Mouse (Mus musculus) gastrocnemius, postnatal 4 days (tissue): Measurements from ENCODE around the gene Hipk2. TPM values are rescaled to one million over a fixed set of nuclear protein-coding genes. Genes with fewer than 3 reads are reported as not detected.

Source experiments
- DNase-seq, 2 experiments: peaks; one replicate each; pipeline ENCODE4 v3.0.0; 2021 to 2022; ENCODE audit warnings: low spot score in 2 of 2, mixed read lengths in 2 of 2
- long read RNA-seq, 2 experiments: library from polyadenylated mRNA; stranded (forward); transcript quantifications; one replicate each; pipeline ENCODE4 v2.0.0; 2021
- total RNA-seq, 2 experiments: library from RNA; stranded (reverse); gene quantifications; 2 replicates each; pipeline ENCODE4 v1.2.3; 2021

The Hipk2 gene
- total RNA-seq: 10 to 100 TPM; 37.0 to 37.7 TPM
- long read RNA-seq, experiment 1, partial matches to known transcripts: 0 of 4 reads
- long read RNA-seq, experiment 1, other reads (novel, unspliced or antisense): 4 of 4 reads
- long read RNA-seq, experiment 2, partial matches to known transcripts: 6 of 10 reads
- long read RNA-seq, experiment 2, other reads (novel, unspliced or antisense): 4 of 10 reads

DNA sequence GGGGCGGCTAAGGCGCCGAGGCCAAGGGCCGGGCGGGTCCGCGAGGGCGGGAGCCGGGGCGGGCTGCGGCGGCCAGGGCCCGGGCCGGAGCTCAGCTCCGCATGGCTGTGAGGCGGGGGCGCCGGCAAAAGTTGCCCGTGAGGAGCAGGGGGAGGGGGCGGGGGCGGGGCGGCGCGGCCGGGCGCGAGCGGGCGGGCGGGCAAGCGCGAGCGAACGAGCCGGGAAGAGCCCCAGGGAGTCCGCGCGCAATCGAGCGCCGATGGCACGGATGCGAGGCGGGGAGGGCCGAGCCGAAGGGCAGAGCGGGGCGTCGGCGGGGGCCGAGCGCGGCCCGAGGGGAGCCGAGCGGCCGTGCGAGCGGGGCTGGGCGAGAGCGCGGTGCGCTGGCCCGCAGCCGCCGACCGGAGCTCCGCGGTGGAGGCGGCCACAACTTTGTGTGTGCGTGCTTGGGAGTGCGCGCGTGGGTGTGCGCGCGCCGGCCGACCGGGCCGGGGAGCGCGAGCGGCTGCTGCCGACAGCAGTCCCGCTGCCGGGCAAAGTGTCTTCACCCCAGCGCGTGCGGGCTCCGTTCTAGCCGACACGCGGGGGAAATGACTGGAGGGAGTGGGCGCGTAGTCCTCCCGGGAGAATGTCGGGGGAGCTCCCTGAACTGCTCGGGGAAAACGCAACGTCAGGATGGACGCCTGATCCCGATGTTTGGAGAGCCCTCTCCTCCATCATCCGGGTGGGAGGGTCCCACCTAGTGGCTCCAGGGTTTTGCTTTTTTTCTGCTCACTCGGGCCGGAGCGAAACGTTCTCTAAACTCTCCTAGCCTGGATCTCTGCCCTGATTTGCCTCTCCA lies at the start of gene Hipk2:
Gene Hipk2, minus strand, starts transcription at position 95 of the 841 bp plus-strand sequence.
- DNase-seq: peak; percentile 72 to 87

GRCm38 (mm10) chr6:38925719-38926118 lies 49.8 kb upstream of the Hipk2 start:
- DNase-seq: no peak

- no peak for DNase-seq
These were observed 48.2 kb upstream of the Hipk2 start for GRCm38 (mm10) chr6:38923870-38924817.

DNA sequence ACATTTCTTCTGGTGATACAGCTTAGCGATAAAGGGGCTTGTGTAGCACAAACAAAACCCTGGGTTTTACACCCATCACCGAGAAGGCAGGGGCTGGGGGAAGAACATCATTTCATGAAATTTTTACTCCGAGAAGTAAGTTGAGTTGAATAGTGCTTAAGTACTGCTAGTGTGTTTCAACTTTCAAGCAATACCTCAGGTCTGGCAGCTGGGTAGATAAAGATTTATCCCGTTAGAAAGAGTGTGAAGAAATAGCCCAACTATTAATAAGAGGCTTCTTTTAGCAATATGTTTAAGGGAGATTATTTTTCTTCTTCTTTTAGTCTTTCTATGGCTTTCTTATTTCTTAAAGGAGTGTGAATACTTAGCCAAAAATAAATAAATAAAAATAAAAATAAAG lies 47.5 kb upstream of the Hipk2 start:
- DNase-seq: no peak

DNA sequence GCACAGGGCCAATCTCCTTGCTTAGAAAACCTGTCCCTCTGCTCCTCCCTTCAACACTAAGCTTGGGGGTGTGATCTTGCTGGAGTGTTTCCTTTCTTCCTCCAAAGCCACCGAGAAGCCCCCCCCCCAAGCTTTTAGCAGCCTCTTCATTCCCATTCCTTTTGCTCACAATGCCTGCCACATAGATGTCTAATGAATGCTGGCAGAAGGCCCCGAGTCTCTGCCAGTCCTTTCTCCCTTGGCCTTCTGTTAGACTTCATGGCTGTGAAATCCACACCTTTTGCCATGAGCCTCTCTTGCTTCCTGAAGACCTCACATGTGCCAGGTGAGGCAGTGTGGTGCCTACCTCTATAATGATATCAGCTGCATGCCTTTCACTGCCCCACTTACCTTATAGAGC lies 46.6 kb upstream of the Hipk2 start:
- DNase-seq: no peak

GRCm38 (mm10) chr6:38921810-38922116 lies 45.8 kb upstream of the Hipk2 start:
- DNase-seq: no peak

- DNase-seq: no peak
These were observed 45.3 kb upstream of the Hipk2 start for GRCm38 (mm10) chr6:38921095-38921809.

DNA sequence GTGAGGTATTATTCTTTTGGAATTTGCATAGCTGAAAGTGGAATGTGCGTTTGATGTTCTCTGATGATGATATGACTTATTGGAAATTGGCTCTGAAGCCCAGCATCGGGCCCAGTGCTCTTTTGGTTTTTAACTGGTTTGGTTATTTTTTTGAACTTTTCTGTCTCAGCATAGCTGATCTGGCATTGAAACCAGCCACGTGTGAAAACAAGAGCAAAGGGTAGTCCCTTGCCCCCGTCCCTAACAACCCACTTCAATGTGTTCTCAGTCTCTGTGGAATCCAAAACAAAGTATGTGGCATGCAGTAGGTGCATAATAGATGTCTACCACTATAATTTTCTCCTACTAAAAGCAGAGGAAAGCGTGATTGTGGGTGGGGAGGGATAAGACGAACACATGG lies 44.2 kb upstream of the Hipk2 start:
- no peak for DNase-seq

DNA sequence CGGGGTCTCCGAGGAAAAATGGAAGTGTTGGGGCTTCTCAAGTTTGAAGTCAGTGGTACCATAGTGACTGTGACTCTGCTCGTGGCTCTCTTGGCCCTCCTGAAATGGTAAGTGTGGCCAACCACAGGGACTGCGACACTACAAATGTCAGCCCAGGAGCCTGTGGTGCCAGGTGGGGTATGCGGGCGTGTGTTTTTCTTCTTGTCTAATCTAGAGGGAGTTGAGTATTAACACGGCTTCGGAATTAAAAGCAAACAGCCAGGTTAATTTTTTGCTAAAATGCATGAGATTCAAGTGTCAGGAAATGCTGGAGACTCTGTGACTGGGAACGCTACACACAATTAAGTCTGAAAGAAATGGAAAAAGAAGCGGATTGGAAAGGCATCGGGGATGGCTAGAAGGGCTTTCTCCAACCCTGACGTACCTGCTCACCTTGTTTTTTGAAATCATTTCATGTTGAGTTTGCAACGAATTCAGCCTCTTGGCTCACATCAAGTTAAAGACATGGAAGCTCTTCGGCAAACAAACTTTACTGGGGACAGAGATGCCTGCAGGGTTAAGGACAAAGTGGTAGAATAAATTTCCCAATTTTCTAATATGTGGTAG lies 43.3 kb upstream of the Hipk2 start:
- DNase-seq: no peak

DNA sequence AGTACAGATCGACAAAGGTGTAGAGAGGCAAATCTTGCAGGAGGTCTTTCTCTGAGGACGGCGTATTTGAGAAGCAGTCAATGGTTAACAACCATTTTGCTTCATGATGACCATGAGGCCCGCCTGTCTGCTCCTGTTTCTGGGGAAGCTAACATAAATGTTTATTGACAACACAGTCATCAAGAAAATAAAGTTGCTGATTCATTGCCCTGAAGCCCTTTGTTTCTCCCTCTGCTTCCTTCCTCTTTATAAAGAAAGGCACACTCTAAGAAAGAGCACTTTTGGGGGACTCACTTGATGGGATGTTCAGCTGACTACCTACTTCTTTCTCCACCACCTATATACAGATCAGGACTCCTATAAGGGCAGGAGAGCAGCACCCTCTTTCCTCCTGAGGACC lies 42.8 kb upstream of the Hipk2 start:
- no peak for DNase-seq

- no peak for DNase-seq
These were observed 41.5 kb upstream of the Hipk2 start for GRCm38 (mm10) chr6:38917415-38917814.

GRCm38 (mm10) chr6:38916571-38916970 lies 40.6 kb upstream of the Hipk2 start:
- no peak for DNase-seq

DNA sequence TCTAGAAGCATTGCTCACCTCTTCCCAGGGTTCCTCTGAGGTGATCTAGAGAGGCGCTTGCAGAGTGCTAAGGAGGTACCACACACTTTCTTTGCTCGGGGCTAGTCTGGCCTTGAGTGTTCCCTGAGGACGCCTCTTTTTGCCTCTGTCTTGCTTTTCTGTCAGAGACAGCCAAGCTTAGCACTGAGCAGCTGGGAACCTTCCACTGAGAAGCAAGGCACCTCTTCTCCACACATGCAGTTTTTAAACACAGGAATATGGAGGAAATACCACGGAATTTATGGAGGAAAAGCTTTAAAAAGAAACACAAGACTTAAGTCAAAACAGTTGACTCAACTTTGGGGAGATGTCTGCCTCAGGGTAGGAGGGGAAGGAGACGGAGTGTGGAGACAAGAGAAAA lies 39.8 kb upstream of the Hipk2 start:
- no peak for DNase-seq

DNA sequence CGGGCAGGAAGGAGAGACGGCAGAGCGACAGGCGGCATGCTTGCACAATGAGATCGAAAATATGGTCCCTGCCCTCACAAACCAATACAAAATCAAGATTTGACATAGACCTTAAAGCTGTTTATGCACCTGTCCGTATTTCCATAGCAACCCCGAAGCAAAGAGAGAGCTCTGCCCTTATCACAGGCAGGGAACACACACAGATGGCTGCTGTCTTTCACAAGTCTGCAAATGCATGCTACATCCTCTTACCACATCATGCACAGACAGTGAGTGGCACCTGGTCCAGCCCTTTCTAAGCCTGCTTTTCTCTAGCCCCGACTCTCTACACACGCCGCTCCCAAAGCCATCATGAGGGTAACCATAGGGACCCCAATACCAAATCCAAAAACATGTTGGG lies 38.2 kb upstream of the Hipk2 start:
- DNase-seq: no peak

GRCm38 (mm10) chr6:38913386-38914042 lies 37.5 kb upstream of the Hipk2 start:
- no peak for DNase-seq

GRCm38 (mm10) chr6:38912845-38913244 lies 36.9 kb upstream of the Hipk2 start:
- no peak for DNase-seq

- DNase-seq: no peak
These were observed 36.2 kb upstream of the Hipk2 start for GRCm38 (mm10) chr6:38912121-38912660.

DNA sequence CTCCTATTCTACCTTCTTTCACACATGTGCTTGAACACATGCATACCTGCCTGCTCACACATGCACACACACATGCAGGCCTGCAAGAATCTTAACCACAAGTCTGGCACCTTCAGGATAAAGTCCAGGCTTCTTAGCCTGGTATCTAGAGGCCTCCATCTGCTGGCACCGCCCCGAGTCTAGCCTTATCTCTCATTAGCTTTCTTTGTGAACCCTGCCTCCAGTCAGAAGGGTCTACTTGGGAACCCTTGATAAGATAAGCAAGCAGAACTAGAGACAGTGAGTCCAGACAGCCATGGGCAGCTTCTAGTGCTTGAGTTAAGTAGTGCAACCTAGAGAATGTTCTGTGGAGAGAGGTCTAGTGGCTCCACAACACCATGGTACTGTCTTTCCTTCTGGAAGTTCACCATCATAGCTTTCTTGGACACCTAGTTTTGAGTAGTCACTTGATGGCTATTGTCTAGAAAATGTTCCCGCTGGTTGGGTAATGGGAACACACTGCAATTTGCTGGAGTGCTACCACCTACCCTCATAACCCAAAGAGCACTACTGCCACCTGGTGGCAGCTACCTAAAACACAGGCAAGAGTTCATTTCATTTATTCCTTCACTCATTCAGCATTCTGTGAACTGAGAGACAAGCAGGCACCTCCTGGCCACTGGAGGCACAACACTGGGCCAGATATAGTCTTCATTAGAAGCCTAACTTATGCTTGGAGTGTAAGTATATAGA lies 35.0 kb upstream of the Hipk2 start:
- peak; percentile 31 to 40 for DNase-seq

DNA sequence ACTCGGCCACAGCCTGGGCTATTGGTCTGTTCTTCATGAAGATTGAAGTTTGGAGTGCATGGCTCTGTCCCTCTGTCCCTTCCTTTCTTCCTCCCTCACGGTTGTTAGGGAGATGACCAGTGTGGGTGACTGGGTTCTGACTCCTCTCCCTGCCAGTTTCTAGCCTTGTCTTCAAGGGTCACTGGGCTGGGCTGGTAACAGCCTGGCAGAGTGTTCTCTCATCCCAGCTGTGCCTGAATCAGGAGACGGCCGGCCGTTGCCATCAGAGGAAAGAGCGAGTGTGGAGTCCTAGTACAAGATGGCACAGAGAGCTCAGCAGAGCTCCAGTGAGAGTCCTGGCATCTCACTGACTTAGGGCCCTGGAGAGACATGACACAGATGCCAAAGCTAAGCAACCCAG lies 32.4 kb upstream of the Hipk2 start:
- no peak for DNase-seq
